In the genomic region with DNA sequence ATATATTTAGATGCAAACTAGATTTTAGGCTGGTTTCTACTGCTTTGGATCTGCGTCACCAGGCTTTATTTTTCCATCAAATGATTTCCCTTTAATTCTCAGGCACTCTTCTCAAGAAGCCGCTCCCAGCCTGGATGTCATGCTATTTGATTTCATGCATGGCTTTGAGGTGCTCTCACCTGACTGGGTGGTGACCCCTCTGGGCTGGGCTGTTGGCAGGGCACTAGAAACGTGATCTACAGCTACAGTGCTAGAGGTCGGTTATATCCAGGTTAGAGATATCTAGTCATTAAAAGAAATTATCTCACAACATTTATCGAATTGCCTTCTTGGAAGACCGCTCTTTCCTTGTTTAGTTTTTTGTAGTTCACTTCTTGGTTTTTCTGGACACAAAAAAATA, we compare ENCODE assay signal across 22 mouse cellular contexts.
A peak's percentile ranks its signal among the peaks of the same experiment; 100 is the strongest.
DNase-seq lines count a peak whose midpoint lies in the region; ATAC-seq and TF ChIP-seq lines count a peak whose summit lies in the region.
"Had no signal": no experiment of that assay in that cellular context is flagged by ENCODE, and none has a peak within 500 bp of the region (broad histone marks: within the 10 kb centered on the region; RNA-seq: fewer than 3 reads in every experiment).

No protein-coding gene starts in this region.

- no peak for TF ChIP-seq CTCF in kidney, postnatal 0 days (IDR thresholded peaks at IDR 0.05; ENCODE audit: low read depth)

- peak; percentile 73 for ATAC-seq in kidney, postnatal 0 days (replicated peaks; ENCODE audit: low FRiP score, low read depth)
- ATAC-seq: forebrain, embryonic 14.5 days; forebrain, embryonic 16.5 days had no signal

- no peak overlapping the region for H3K27ac ChIP-seq in heart, embryonic 10.5 days
- no peak overlapping the region for H3K27ac ChIP-seq in kidney, postnatal 0 days
- H3K27ac ChIP-seq: embryonic facial prominence, embryonic 13.5 days; embryonic facial prominence, embryonic 15.5 days; forebrain, embryonic 10.5 days; forebrain, embryonic 12.5 days had no signal

- no peaks in the 10 kb centered on the region for H3K36me3 ChIP-seq in heart, embryonic 10.5 days
- no peaks in the 10 kb centered on the region for H3K36me3 ChIP-seq in kidney, postnatal 0 days (ENCODE audit: insufficient read depth, low read length)
- H3K36me3 ChIP-seq: embryonic facial prominence, embryonic 13.5 days; embryonic facial prominence, embryonic 15.5 days; forebrain, embryonic 10.5 days; forebrain, embryonic 12.5 days had no signal

- no peak overlapping the region for H3K4me2 ChIP-seq in kidney, postnatal 0 days (ENCODE audit: low read length)
- H3K4me2 ChIP-seq: embryonic facial prominence, embryonic 13.5 days; embryonic facial prominence, embryonic 15.5 days; forebrain, embryonic 12.5 days had no signal

- WGBS in heart, embryonic 10.5 days = 86% methylated on average over 6 of the region's 6 CpGs
- WGBS in kidney, postnatal 0 days = 55% methylated on average over 6 of the region's 6 CpGs

- no peaks in the 10 kb centered on the region for H3K4me1 ChIP-seq in heart, embryonic 10.5 days
- H3K4me1 ChIP-seq in kidney, postnatal 0 days (replicated peaks; ENCODE audit: insufficient read depth, low read length) = no peaks in the 10 kb centered on the region
- H3K4me1 ChIP-seq: embryonic facial prominence, embryonic 15.5 days; forebrain, embryonic 10.5 days; forebrain, embryonic 12.5 days had no signal

- H3K4me3 ChIP-seq in heart, embryonic 10.5 days = no peak overlapping the region
- no peak overlapping the region for H3K4me3 ChIP-seq in kidney, postnatal 0 days (replicated peaks; ENCODE audit: low read depth, low read length)
- H3K4me3 ChIP-seq: embryonic facial prominence, embryonic 13.5 days; embryonic facial prominence, embryonic 15.5 days; erythroblast, embryonic 14.5 days; forebrain, embryonic 10.5 days; forebrain, embryonic 12.5 days had no signal

- no peaks in the 10 kb centered on the region for H3K27me3 ChIP-seq in heart, embryonic 10.5 days (ENCODE audit: insufficient read depth, poor library complexity, severe bottlenecking)
- no peaks in the 10 kb centered on the region for H3K27me3 ChIP-seq in kidney, postnatal 0 days (ENCODE audit: insufficient read depth, low read length)
- H3K27me3 ChIP-seq: embryonic facial prominence, embryonic 13.5 days; embryonic facial prominence, embryonic 15.5 days; forebrain, embryonic 12.5 days had no signal

- no peaks in the 10 kb centered on the region for H3K9me3 ChIP-seq in heart, embryonic 10.5 days
- no peaks in the 10 kb centered on the region for H3K9me3 ChIP-seq in kidney, postnatal 0 days (replicated peaks; ENCODE audit: low read length)
- H3K9me3 ChIP-seq: embryonic facial prominence, embryonic 13.5 days; embryonic facial prominence, embryonic 15.5 days; forebrain, embryonic 10.5 days; forebrain, embryonic 12.5 days had no signal

- no peak overlapping the region for H3K9ac ChIP-seq in kidney, postnatal 0 days (ENCODE audit: low read depth, low read length)
- H3K9ac ChIP-seq: embryonic facial prominence, embryonic 13.5 days; embryonic facial prominence, embryonic 15.5 days; forebrain, embryonic 12.5 days had no signal

- DNase-seq in heart, embryonic 10.5 days (ENCODE audit: low spot score) = peak; percentile 28
- no peak for DNase-seq in heart, adult 18-20 months
- DNase-seq in kidney, postnatal 0 days (ENCODE audit: low spot score) = peak; percentile 4
- no peak for DNase-seq in kidney, adult 18-20 months
- DNase-seq in lung, adult 18-20 months = no peak
- DNase-seq: adrenal gland, adult 2 months; adrenal gland, postnatal 10 days; adrenal gland, postnatal 25 days; cerebellum, adult 11 months; cerebellum, adult 18-20 months; cerebellum, adult 8-10 months; cerebellum, adult 9-11 months; cerebellum, postnatal 14 days; cerebellum, postnatal 36 days; embryo, embryonic 11 days had no signal

Comparison
In these comparisons a context has a peak if more than half of its experiments do, and no peak if none do; other contexts are left out.
1. DNase-seq: peak in heart, embryonic 10.5 days (single experiment) and kidney, postnatal 0 days (single experiment); none in heart, adult 18-20 months (0 of 2), kidney, adult 18-20 months (single experiment) and lung, adult 18-20 months (0 of 2).